ENCODE assay signal across 10 mouse cellular contexts in the genomic region with DNA sequence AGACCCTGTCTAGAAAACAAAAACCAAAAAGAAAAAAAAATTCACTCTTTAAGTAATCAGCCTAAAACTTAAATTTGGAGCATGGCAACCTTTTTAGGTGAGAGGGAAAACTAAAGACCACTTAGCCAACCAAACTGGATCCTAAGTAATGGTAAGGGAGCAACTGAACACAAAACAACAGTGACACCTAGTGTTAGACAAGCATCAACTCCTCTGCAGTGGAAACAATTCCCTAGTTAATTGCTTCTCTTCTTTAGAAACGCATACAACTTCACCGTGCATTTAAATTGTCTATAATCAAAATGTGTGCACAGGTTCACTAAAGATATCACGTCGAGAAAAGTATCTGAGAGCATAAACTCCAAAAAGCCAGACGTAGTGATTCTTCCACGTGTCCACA.
DNase-seq lines count a peak whose midpoint lies in the region; ATAC-seq and TF ChIP-seq lines count a peak whose summit lies in the region.
"Had no signal": no experiment of that assay in that cellular context is flagged by ENCODE, and none has a peak within 500 bp of the region (broad histone marks: within the 10 kb centered on the region; RNA-seq: fewer than 3 reads in every experiment).

No protein-coding gene starts in this region.

- 88% methylated on average over 6 of the region's 6 CpGs for WGBS in embryonic facial prominence, embryonic 11.5 days
- WGBS in embryonic facial prominence, embryonic 10.5 days: 90% methylated on average over 6 of the region's 6 CpGs
- WGBS in liver, embryonic 14.5 days (ENCODE audit: insufficient replicate concordance): 79% methylated on average over 6 of the region's 6 CpGs
- 85% methylated on average over 6 of the region's 6 CpGs for WGBS in neural tube, embryonic 15.5 days

- TF ChIP-seq CTCF in liver, embryonic 14.5 days (IDR thresholded peaks at IDR 0.05; ENCODE audit: low read depth): peak; percentile 51; the same call in 1 of the 2 replicates

- H3K27ac ChIP-seq in embryonic facial prominence, embryonic 11.5 days (replicated peaks; ENCODE audit: low read depth, low read length): no peak overlapping the region
- H3K27ac ChIP-seq in embryonic facial prominence, embryonic 10.5 days (replicated peaks): no peak overlapping the region
- H3K27ac ChIP-seq in liver, embryonic 14.5 days: no peak overlapping the region
- no peak overlapping the region for H3K27ac ChIP-seq in neural tube, embryonic 15.5 days (replicated peaks)
- H3K27ac ChIP-seq: lung, embryonic 15.5 days had no signal

- no peaks in the 10 kb centered on the region for H3K27me3 ChIP-seq in embryonic facial prominence, embryonic 11.5 days (ENCODE audit: control insufficient read depth, insufficient read depth, low read length)
- no peaks in the 10 kb centered on the region for H3K27me3 ChIP-seq in embryonic facial prominence, embryonic 10.5 days (replicated peaks; ENCODE audit: low read depth, poor library complexity, severe bottlenecking)
- H3K27me3 ChIP-seq in liver, embryonic 14.5 days (ENCODE audit: control insufficient read depth, insufficient read depth, low read length): no peaks in the 10 kb centered on the region
- H3K27me3 ChIP-seq in neural tube, embryonic 15.5 days (replicated peaks): no peaks in the 10 kb centered on the region
- H3K27me3 ChIP-seq: lung, embryonic 15.5 days had no signal

- peaks cover 5% of the 10 kb centered on the region for H3K36me3 ChIP-seq in embryonic facial prominence, embryonic 11.5 days (replicated peaks; ENCODE audit: control insufficient read depth, insufficient read depth, low read depth, low read length)
- H3K36me3 ChIP-seq in embryonic facial prominence, embryonic 10.5 days (replicated peaks): peaks cover 68% of the 10 kb centered on the region
- H3K36me3 ChIP-seq in liver, embryonic 14.5 days (replicated peaks; ENCODE audit: control insufficient read depth, insufficient read depth, low read depth): peaks cover 13% of the 10 kb centered on the region
- H3K36me3 ChIP-seq in neural tube, embryonic 15.5 days: peaks cover 22% of the 10 kb centered on the region

- no peaks in the 10 kb centered on the region for H3K9me3 ChIP-seq in embryonic facial prominence, embryonic 11.5 days (replicated peaks; ENCODE audit: control insufficient read depth, low read length)
- H3K9me3 ChIP-seq in embryonic facial prominence, embryonic 10.5 days: peaks cover 3% of the 10 kb centered on the region; the same call in 1 of the 2 replicates
- no peaks in the 10 kb centered on the region for H3K9me3 ChIP-seq in liver, embryonic 14.5 days (ENCODE audit: control insufficient read depth, low read length)
- no peaks in the 10 kb centered on the region for H3K9me3 ChIP-seq in neural tube, embryonic 15.5 days (replicated peaks)
- H3K9me3 ChIP-seq: lung, embryonic 15.5 days had no signal

- TF ChIP-seq EP300 in liver, embryonic 14.5 days (IDR thresholded peaks at IDR 0.05; ENCODE audit: low read depth): no peak

- H3K4me1 ChIP-seq in embryonic facial prominence, embryonic 11.5 days (ENCODE audit: control insufficient read depth, insufficient read depth, low read length): no peaks in the 10 kb centered on the region
- H3K4me1 ChIP-seq in embryonic facial prominence, embryonic 10.5 days: no peaks in the 10 kb centered on the region
- H3K4me1 ChIP-seq in liver, embryonic 14.5 days (replicated peaks; ENCODE audit: control insufficient read depth in 2 of 2, insufficient read depth in 2 of 2, low read length in 1 of 2): no peaks in the 10 kb centered on the region
- H3K4me1 ChIP-seq in neural tube, embryonic 15.5 days: no peaks in the 10 kb centered on the region
- H3K4me1 ChIP-seq: lung, embryonic 15.5 days had no signal

- no peak overlapping the region for H3K4me3 ChIP-seq in embryonic facial prominence, embryonic 11.5 days (ENCODE audit: low read depth, low read length)
- H3K4me3 ChIP-seq in embryonic facial prominence, embryonic 10.5 days: no peak overlapping the region
- no peak overlapping the region for H3K4me3 ChIP-seq in liver, embryonic 14.5 days (ENCODE audit: insufficient read depth in 1 of 2, low read depth in 2 of 2, low read length in 2 of 2)
- H3K4me3 ChIP-seq in neural tube, embryonic 15.5 days (replicated peaks): no peak overlapping the region
- H3K4me3 ChIP-seq: lung, embryonic 15.5 days had no signal

- peak; percentile 62 for DNase-seq in embryonic facial prominence, embryonic 11.5 days (ENCODE audit: low spot score)
- DNase-seq in embryonic facial prominence, embryonic 10.5 days (ENCODE audit: low spot score): no peak
- no peak for DNase-seq in liver, embryonic 14.5 days (ENCODE audit: low read depth in 3 of 3, low spot score in 3 of 3)
- no peak for DNase-seq in liver
- peak; percentile 5 for DNase-seq in c-Kit-positive CD71-positive TER-119-negative erythroid progenitor cells, embryonic 14.5 days (ENCODE audit: low read depth)
- peak; percentile 58 for DNase-seq in retina, postnatal 1 day
- no peak for DNase-seq in frontal cortex, postnatal 25 days (ENCODE audit: low spot score in 2 of 2)
- DNase-seq: gastrocnemius, postnatal 10 days had no signal

- no peak overlapping the region for H3K4me2 ChIP-seq in embryonic facial prominence, embryonic 11.5 days (ENCODE audit: low read depth, low read length)
- no peak overlapping the region for H3K4me2 ChIP-seq in liver, embryonic 14.5 days (ENCODE audit: low read depth)
- no peak overlapping the region for H3K4me2 ChIP-seq in neural tube, embryonic 15.5 days
- H3K4me2 ChIP-seq: lung, embryonic 15.5 days had no signal

- no peak overlapping the region for H3K9ac ChIP-seq in embryonic facial prominence, embryonic 11.5 days (replicated peaks; ENCODE audit: low read length)
- H3K9ac ChIP-seq in liver, embryonic 14.5 days (replicated peaks): no peak overlapping the region
- no peak overlapping the region for H3K9ac ChIP-seq in neural tube, embryonic 15.5 days (replicated peaks)
- H3K9ac ChIP-seq: lung, embryonic 15.5 days had no signal

- ATAC-seq in embryonic facial prominence, embryonic 11.5 days (replicated peaks; ENCODE audit: insufficient number of reproducible peaks, low FRiP score, low TSS enrichment, low read depth): no peak
- no peak for ATAC-seq in liver, embryonic 14.5 days (ENCODE audit: insufficient read depth)
- ATAC-seq in neural tube, embryonic 15.5 days (ENCODE audit: low FRiP score): no peak

Comparison
In these comparisons a context has a peak if more than half of its experiments do, and no peak if none do; other contexts are left out.
1. DNase-seq: peak in embryonic facial prominence, embryonic 11.5 days (single experiment), c-Kit-positive CD71-positive TER-119-negative erythroid progenitor cells, embryonic 14.5 days (single experiment) and retina, postnatal 1 day (single experiment); none in embryonic facial prominence, embryonic 10.5 days (single experiment), liver, embryonic 14.5 days (0 of 3), liver (single experiment) and frontal cortex, postnatal 25 days (0 of 2).